Mouse (Mus musculus) neutrophil, adult 5-6 weeks (primary cell): ENCODE measurements around the gene AC134908.4. TPM values are rescaled to one million over a fixed set of nuclear protein-coding genes. Genes with fewer than 3 reads are reported as not detected.

Experiments used
- ATAC-seq: fragments of 151-379, 151-347 bp; 2 replicates; pipeline ENCODE4 v1.8.0; 2017; ENCODE audit warnings: mild to moderate bottlenecking, moderate TSS enrichment; ENCODE audit not compliant: insufficient number of reproducible peaks, poor library complexity, low FRiP score, severe bottlenecking; ENCODE audit errors: extremely low read depth
- total RNA-seq: library from RNA; stranded (forward); fragments of 200-1000 nt; gene quantifications from 2 replicates; pipeline ENCODE4 v1.2.3, GENCODE M21; 2017

The AC134908.4 gene
- total RNA-seq, 1 experiment from 2014 or later, result not detected

- peak; percentile 89 for ATAC-seq
Observed at GRCm38 (mm10) chr17:25832436-25833290, 37.2 kb upstream of the AC134908.4 start.

- ATAC-seq, result no peak
Observed at GRCm38 (mm10) chr17:25831451-25832281, 36.2 kb upstream of the AC134908.4 start.

- ATAC-seq, result no peak
Observed at GRCm38 (mm10) chr17:25830806-25831431, 35.5 kb upstream of the AC134908.4 start.

- no peak for ATAC-seq
Observed at GRCm38 (mm10) chr17:25830200-25830753, 34.8 kb upstream of the AC134908.4 start.

GRCm38 (mm10) chr17:25829558-25830017 is 34.1 kb upstream of the AC134908.4 start:
- ATAC-seq, result no peak

GRCm38 (mm10) chr17:25828712-25829557 is 33.5 kb upstream of the AC134908.4 start, which contains the start of gene Jmjd8:
Gene Jmjd8 (plus strand): TSS chr17:25828867.
- no peak for ATAC-seq

GRCm38 (mm10) chr17:25828223-25828594 is 32.8 kb upstream of the AC134908.4 start:
- ATAC-seq, result no peak

- ATAC-seq, result no peak
Observed at GRCm38 (mm10) chr17:25827546-25828222, 32.2 kb upstream of the AC134908.4 start.

GRCm38 (mm10) chr17:25827011-25827410 is 31.6 kb upstream of the AC134908.4 start:
- ATAC-seq, result no peak

GRCm38 (mm10) chr17:25825984-25826570 is 30.6 kb upstream of the AC134908.4 start:
- no peak for ATAC-seq

GRCm38 (mm10) chr17:25825311-25825710 is 29.9 kb upstream of the AC134908.4 start:
- ATAC-seq, result no peak

GRCm38 (mm10) chr17:25824362-25825142 is 29.1 kb upstream of the AC134908.4 start:
- ATAC-seq, result no peak

GRCm38 (mm10) chr17:25823452-25823851 is 28.0 kb upstream of the AC134908.4 start, which contains the start of gene Wdr24:
Gene Wdr24 (plus strand): TSS chr17:25823627.
- ATAC-seq, result peak; percentile 76

GRCm38 (mm10) chr17:25818851-25819780 is 23.7 kb upstream of the AC134908.4 start:
- ATAC-seq, result no peak

- ATAC-seq, result no peak
Observed at GRCm38 (mm10) chr17:25817662-25818061, 22.2 kb upstream of the AC134908.4 start.
